Mouse (Mus musculus) lung, embryonic 14.5 days (tissue): Measurements from ENCODE around the gene Gabarap. TPM values are rescaled to one million over a fixed set of nuclear protein-coding genes. Genes with fewer than 3 reads are reported as not detected.

ENCODE experiments used
- ATAC-seq: fragments of 200-750 bp; cut with Nextera tagmentation; 2 replicates; pipeline ENCODE4 v1.8.0; 2017; ENCODE audit warnings: mild to moderate bottlenecking, moderate TSS enrichment, moderate library complexity; ENCODE audit not compliant: insufficient read depth
- DNase-seq: peaks from one replicate; pipeline ENCODE4 v3.0.0-alpha.2; 2015
- H3K27ac ChIP-seq: fragments of 300-500 bp; sonication (generic); 2 replicates; pipeline ENCODE4 v1.5.1; 2014; ENCODE audit warnings: low read depth, mild to moderate bottlenecking, moderate library complexity
- H3K27me3 ChIP-seq: fragments of 300-500 bp; sonication (generic); 2 replicates; pipeline ENCODE4 v1.6.1; 2014; ENCODE audit warnings: low read length, control low read depth; ENCODE audit not compliant: insufficient read depth
- H3K36me3 ChIP-seq: fragments of 300-500 bp; sonication (generic); 2 replicates; pipeline ENCODE4 v1.6.1; 2014; ENCODE audit warnings: control low read depth; ENCODE audit not compliant: insufficient read depth
- H3K4me1 ChIP-seq: fragments of 300-500 bp; sonication (generic); 2 replicates; pipeline ENCODE4 v1.6.1; 2014; ENCODE audit warnings: antibody characterized with exemption, control low read depth; ENCODE audit not compliant: insufficient read depth
- H3K4me2 ChIP-seq: fragments of 300-500 bp; sonication (generic); 2 replicates; pipeline ENCODE4 v1.6.1; 2014; ENCODE audit warnings: mild to moderate bottlenecking
- H3K4me3 ChIP-seq: fragments of 300-500 bp; sonication (generic); 2 replicates; pipeline ENCODE4 v1.5.1; 2014; ENCODE audit warnings: low read depth, low read length
- H3K9ac ChIP-seq: fragments of 300-500 bp; sonication (generic); 2 replicates; pipeline ENCODE4 v1.6.1; 2014
- H3K9me3 ChIP-seq: fragments of 300-500 bp; sonication (generic); 2 replicates; pipeline ENCODE4 v1.6.1; 2016; ENCODE audit warnings: low read depth, low read length, control low read depth
- CTCF ChIP-seq: IDR thresholded peaks from 2 replicates; pipeline ENCODE4 v1.5.1; 2016; ENCODE audit warnings: antibody characterized with exemption, low read depth
- whole genome bisulfite sequencing: fragments of 180-500 bp; shearing (Covaris S2); extraction: QIAGEN DNeasy Blood & Tissue Kit; methylation state at CpG from one replicate; pipeline ENCODE4 v1.1.7; 2014; 5-methylcytosine and 5-hydroxymethylcytosine counted together
- microRNA counts: library from miRNA; unstranded; fragments of <30 nt; microRNA quantifications from one replicate; lab custom pipeline; 2016
- microRNA-seq: library from miRNA; unstranded; fragments of <30 nt; microRNA quantifications from one replicate; pipeline ENCODE4, GENCODE M21; 2016; ENCODE audit warnings: borderline number of aligned reads
- polyA plus RNA-seq: library from polyadenylated mRNA; unstranded; fragments of >200 nt; fragmentation: Nextera tagmentation; extraction: Ambion mirVana; gene quantifications from 2 replicates; pipeline ENCODE4 v1.2.1, GENCODE M21; 2014

Gene Gabarap
- polyA plus RNA-seq, 1 experiment from 2014 or later: 444 TPM

GRCm38 (mm10) chr11:70043665-70044064, 52.7 kb downstream of the Gabarap start:
- H3K9ac ChIP-seq: no peak overlapping the region
- 86% methylated on average over 7 of the region's 7 CpGs for WGBS
- H3K4me3 ChIP-seq: no peak overlapping the region
- TF ChIP-seq CTCF: no peak
- no peak overlapping the region for H3K4me2 ChIP-seq
- peaks cover 48% of the 10 kb centered on the region for H3K36me3 ChIP-seq
- ATAC-seq (no peak), DNase-seq (no peak)
- H3K27ac ChIP-seq: no peak overlapping the region
- H3K27me3 ChIP-seq: no peaks in the 10 kb centered on the region
- no peaks in the 10 kb centered on the region for H3K9me3 ChIP-seq
- H3K4me1 ChIP-seq: no peaks in the 10 kb centered on the region

MicroRNA genes within 50 kb of the gene (microRNA counts, 519-probe panel; counts per million panel counts)
- 30.5 counts per million for microRNA mmu-miR-324-3p (lab: Ali Mortazavi, UCI)
- microRNA mmu-miR-324-5p (lab: Ali Mortazavi, UCI): 3,001 counts per million, percentile 56 among the panel's probes with 10 or more counts

Small RNA genes within 50 kb of the gene (microRNA-seq; reads per million reads assigned to microRNA genes)
- gene Gm44349: not detected
- 3,974 reads per million, percentile 86 among the genes with 10 or more reads in this experiment for gene Mir324

Other genes starting within 250 kb of the Gabarap start
- gene Polr2a, start 232.5 kb upstream of the Gabarap start, polyA plus RNA-seq: 50.4 and 50.5 TPM in 2 replicates
- gene Slc35g3, start 229.2 kb upstream of the Gabarap start, polyA plus RNA-seq: 0.12 and 0.20 TPM in 2 replicates
- 2.5 TPM in 2 replicates for gene Zbtb4, start 225.2 kb upstream of the Gabarap start, polyA plus RNA-seq
- gene Chrnb1, start 195.2 kb upstream of the Gabarap start, polyA plus RNA-seq: 12.1 and 14.6 TPM in 2 replicates
- 1.6 TPM in 2 replicates for gene Fgf11, start 189.3 kb upstream of the Gabarap start, polyA plus RNA-seq
- 4.3 and 5.0 TPM in 2 replicates for gene Tmem102, start 185.5 kb upstream of the Gabarap start, polyA plus RNA-seq
- not detected in 2 replicates for gene Gm39566, start 175.8 kb upstream of the Gabarap start, polyA plus RNA-seq
- gene Spem2, start 172.7 kb upstream of the Gabarap start, polyA plus RNA-seq: not detected in 2 replicates
- not detected in 2 replicates for gene Spem1, start 169.0 kb upstream of the Gabarap start, polyA plus RNA-seq
- 6.6 and 7.8 TPM in 2 replicates for gene Nlgn2, start 153.4 kb upstream of the Gabarap start, polyA plus RNA-seq
- gene Tmem256, start 152.6 kb upstream of the Gabarap start, polyA plus RNA-seq: 443 and 457 TPM in 2 replicates
- 115 and 118 TPM in 2 replicates for gene Plscr3, start 144.8 kb upstream of the Gabarap start, polyA plus RNA-seq
- gene Tnk1, start 132.4 kb upstream of the Gabarap start, polyA plus RNA-seq: 5.9 and 6.1 TPM in 2 replicates
- gene Tmem95, start 113.1 kb upstream of the Gabarap start, polyA plus RNA-seq: not detected in 2 replicates
- 6.2 and 7.5 TPM in 2 replicates for gene Kctd11, start 109.7 kb upstream of the Gabarap start, polyA plus RNA-seq
- 0.38 and 0.83 TPM in 2 replicates for gene Acap1, start 95.6 kb upstream of the Gabarap start, polyA plus RNA-seq
- 11.3 and 14.1 TPM in 2 replicates for gene 2810408A11Rik, start 90.2 kb upstream of the Gabarap start, polyA plus RNA-seq
- gene Neurl4, start 90.1 kb upstream of the Gabarap start, polyA plus RNA-seq: 12.5 and 13.1 TPM in 2 replicates
- gene Gps2, start 77.3 kb upstream of the Gabarap start, polyA plus RNA-seq: 67.5 and 78.6 TPM in 2 replicates
- gene Eif5a, start 69.2 kb upstream of the Gabarap start, polyA plus RNA-seq: 1,945 and 2,006 TPM in 2 replicates
- 4.7 and 6.1 TPM in 2 replicates for gene Ybx2, start 55.3 kb upstream of the Gabarap start, polyA plus RNA-seq
- gene Slc2a4, start 43.0 kb upstream of the Gabarap start, polyA plus RNA-seq: 14.9 and 19.0 TPM in 2 replicates
- gene Cldn7, start 26.4 kb upstream of the Gabarap start, polyA plus RNA-seq: 76.7 and 86.4 TPM in 2 replicates
- gene Ctdnep1, start 10.0 kb upstream of the Gabarap start, polyA plus RNA-seq: 25.4 and 28.3 TPM in 2 replicates
- 108 and 113 TPM in 2 replicates for gene Elp5, start 8.6 kb upstream of the Gabarap start, polyA plus RNA-seq
- gene Phf23, start 4.6 kb downstream of the Gabarap start, polyA plus RNA-seq: 41.1 and 42.8 TPM in 2 replicates
- gene Dvl2, start 9.5 kb downstream of the Gabarap start, polyA plus RNA-seq: 36.2 and 40.8 TPM in 2 replicates
- 57.6 and 58.9 TPM in 2 replicates for gene Acadvl, start 24.3 kb downstream of the Gabarap start, polyA plus RNA-seq
- gene Dlg4, start 25.8 kb downstream of the Gabarap start, polyA plus RNA-seq: 5.9 and 7.4 TPM in 2 replicates
- gene Asgr1, start 62.9 kb downstream of the Gabarap start, polyA plus RNA-seq: not detected in 2 replicates
- 0.47 and 0.78 TPM in 2 replicates for gene Asgr2, start 101.5 kb downstream of the Gabarap start, polyA plus RNA-seq
- gene Mgl2, start 139.2 kb downstream of the Gabarap start, polyA plus RNA-seq: 5.9 and 6.4 TPM in 2 replicates
- gene Clec10a, start 165.1 kb downstream of the Gabarap start, polyA plus RNA-seq: 0.18 and 1.1 TPM in 2 replicates
- gene Slc16a11, start 221.6 kb downstream of the Gabarap start, polyA plus RNA-seq: 0.23 and 0.63 TPM in 2 replicates
- 4.4 and 6.2 TPM in 2 replicates for gene Slc16a13, start 229.9 kb downstream of the Gabarap start, polyA plus RNA-seq
- gene Bcl6b, start 238.7 kb downstream of the Gabarap start, polyA plus RNA-seq: 30.3 and 30.9 TPM in 2 replicates
- gene 0610010K14Rik, start 246.8 kb downstream of the Gabarap start, polyA plus RNA-seq: 180 and 198 TPM in 2 replicates
- gene Gm21988, start 248.7 kb downstream of the Gabarap start, polyA plus RNA-seq: 9.3 and 10.8 TPM in 2 replicates
- gene Rnasek, start 248.7 kb downstream of the Gabarap start, polyA plus RNA-seq: 135 and 140 TPM in 2 replicates